Mouse (Mus musculus): ENCODE results near the gene St3gal3.

St3gal3 gene

GRCm38 (mm10) chr4:118054615-118055014 lies 80.1 kb downstream of the St3gal3 start:
- no peak for DNase-seq (ENCODE audit: low read depth, low spot score)

DNA sequence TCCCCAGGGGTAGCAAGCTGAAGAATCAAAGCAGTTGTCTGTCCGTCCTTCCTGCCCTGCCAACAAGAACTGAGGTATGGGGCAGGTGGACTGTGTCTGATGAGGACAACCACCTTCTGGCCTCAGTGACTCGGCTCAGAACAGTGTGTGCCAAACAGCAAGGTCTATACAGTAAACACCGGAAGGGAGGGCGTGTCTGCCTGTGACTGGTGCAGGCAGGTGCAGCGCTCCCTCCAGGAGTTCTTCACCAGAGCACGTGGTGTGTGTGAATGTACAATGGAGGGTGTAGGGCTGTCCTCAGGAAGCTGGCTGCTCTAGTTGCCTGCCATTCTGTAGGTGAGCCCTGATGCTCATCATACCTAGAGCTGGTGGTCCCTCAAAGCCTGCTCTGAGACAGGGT lies 80.8 kb downstream of the St3gal3 start:
- DNase-seq (ENCODE audit: low read depth, low spot score): no peak

GRCm38 (mm10) chr4:118049606-118050302 lies 85.0 kb downstream of the St3gal3 start:
- DNase-seq (ENCODE audit: low read depth, low spot score): no peak

DNA sequence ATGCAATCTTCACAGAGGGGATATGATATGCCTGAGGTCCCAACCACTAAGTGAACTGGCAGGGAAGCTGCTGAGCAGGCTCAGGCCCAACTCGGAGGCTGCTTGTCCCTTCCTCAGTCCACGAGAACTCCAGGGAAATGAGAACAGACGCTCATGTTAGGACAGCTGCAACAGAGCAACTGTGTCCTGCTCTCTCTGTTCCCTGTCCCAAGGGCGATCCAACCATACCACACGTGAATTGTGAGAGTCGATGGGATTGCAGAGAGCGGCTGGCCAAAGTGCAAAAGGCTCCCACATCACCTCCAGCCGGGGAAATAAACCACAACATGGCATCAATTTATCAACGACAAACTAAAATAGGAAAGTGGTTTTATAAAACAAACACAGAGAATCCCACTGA lies 90.2 kb downstream of the St3gal3 start:
- DNase-seq (ENCODE audit: low read depth, low spot score): no peak

DNA sequence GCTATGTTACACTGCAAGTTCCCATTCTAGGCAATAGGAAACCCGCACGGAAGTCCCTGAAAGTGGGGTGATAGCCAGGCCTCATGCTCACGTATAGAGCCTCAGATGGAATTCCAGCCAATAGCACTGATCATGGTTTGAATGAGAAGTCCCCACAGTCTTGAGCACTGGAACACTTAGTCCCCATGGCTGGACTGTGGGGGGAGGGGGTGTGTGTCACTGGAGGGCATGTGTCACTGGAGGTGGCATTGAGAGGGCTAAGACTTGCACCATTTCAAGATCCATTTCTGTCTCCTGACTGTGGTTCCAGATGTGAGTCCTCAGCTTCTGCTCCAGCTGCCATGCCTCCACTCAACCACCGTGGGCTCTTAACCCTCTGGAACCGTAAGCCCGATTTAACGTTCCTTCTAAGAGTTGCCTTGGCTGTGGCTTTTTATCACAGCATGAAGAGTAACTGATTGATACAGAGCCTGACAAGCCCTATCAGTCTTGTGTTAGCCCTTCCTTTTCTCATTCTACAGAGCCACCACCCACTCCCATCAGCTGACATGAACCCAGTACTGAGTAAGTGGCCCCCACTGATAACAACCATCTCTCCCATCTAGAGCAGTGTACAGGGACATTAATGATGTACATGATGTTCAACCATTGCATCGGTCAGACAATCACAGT lies 91.2 kb downstream of the St3gal3 start:
- no peak for DNase-seq (ENCODE audit: low read depth, low spot score)

- DNase-seq (ENCODE audit: low read depth, low spot score): no peak
Observed at GRCm38 (mm10) chr4:118042671-118043320, 91.9 kb downstream of the St3gal3 start.

- peak; percentile 51 for DNase-seq (ENCODE audit: low read depth, low spot score)
Observed at GRCm38 (mm10) chr4:118041145-118041544, 93.6 kb downstream of the St3gal3 start.

DNA sequence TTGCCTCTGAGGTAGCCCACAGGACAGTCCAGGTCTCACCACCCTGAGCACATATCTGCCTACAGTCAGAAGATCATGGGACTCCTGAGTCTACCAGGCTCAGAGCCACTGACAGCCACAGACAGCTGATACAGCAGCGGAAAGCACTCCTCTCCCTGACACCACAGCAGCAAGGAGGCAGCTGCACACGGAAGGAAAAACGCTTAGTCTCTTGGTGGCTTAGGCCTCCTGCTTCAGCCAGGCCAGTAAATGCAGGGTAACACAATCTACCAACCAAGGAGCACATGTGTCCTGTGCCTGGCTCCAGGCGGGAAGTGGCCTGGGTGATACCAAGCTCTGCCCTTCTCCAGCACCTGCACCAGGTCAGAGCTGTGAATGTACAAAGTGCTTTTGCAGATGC lies 94.1 kb downstream of the St3gal3 start:
- DNase-seq (ENCODE audit: low read depth, low spot score): peak; percentile 66

- DNase-seq (ENCODE audit: low read depth, low spot score): no peak
Observed at GRCm38 (mm10) chr4:118039964-118040363, 94.8 kb downstream of the St3gal3 start.

DNA sequence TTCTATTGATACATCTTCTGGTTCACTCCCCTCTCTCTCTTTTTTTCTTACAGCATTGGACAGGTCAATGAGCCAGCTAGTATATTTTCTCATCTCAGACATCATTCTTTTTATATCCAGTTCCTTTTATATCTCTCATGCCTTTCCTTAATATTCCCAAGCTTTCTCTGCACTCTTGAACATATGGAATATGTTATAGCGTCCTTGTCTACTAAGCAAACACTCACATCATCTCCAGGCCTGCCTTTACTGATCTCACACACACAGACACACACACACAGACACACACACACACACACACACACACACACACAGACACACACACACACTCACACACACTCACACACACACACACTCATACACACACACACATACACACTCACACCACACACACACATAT lies 96.7 kb downstream of the St3gal3 start:
- no peak for DNase-seq (ENCODE audit: low read depth, low spot score)

- no peak for DNase-seq (ENCODE audit: low read depth, low spot score)
Observed at GRCm38 (mm10) chr4:118037406-118037805, 97.3 kb downstream of the St3gal3 start.

- no peak for DNase-seq (ENCODE audit: low read depth, low spot score)
Observed at GRCm38 (mm10) chr4:118036531-118036930, 98.2 kb downstream of the St3gal3 start.

DNA sequence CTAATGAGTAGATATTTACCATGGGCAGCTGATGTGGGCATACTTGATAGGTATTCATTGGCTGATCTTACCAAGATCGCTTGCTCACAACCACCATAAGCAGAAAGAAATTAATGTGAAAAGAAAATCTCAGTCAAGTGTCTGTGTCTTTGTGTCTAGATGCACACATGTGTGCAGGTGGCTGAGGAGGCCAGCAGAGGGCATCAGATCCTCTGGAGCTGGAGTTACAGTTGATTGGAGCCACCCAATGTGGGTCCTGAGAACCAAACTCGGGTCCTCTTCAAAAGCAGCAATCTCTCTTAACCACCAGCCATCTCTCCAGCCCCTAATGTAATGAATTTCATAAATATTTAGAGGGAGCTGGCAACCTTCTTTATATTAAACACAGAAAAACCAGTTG lies 99.6 kb downstream of the St3gal3 start:
- no peak for DNase-seq (ENCODE audit: low read depth, low spot score)

DNA sequence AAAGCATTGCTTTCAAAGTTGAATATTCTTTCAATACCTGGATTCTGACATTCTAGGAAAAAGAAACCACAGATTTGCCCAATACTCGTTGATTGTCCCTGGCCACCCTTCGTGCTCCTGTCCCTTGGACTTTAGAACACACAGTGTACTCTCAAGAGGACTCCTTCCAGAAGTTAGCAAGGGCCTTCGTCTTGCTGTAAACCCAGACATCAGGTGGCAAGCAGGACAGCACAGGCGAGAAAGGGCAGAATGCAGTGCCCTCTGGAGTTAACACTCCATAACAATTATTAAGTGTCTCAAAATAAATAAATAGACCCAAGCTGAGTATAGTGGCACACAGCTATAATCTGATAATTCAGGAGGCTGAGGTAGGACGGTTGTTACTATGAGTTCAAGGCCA lies 101.7 kb downstream of the St3gal3 start:
- DNase-seq (ENCODE audit: low read depth, low spot score): no peak

DNA sequence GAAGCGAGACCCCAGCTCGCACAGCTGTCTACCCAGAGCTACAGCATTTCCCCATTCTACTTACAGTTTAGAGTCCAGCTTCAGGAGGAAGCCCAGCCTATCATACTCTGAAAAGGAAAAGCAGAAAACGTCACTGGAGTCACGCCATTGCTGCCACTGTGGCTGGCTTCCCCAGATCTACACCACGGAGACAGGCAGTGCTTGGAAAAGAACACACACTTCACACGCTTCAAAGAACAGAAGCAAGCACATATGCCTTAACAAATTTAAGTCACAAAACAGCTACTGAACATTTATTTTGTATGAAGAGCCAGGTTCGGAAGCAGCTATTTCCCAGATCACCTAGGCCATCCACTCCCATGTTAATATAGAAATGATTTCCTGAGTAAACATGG lies 102.9 kb downstream of the St3gal3 start:
- no peak for DNase-seq (ENCODE audit: low read depth, low spot score)

- no peak for DNase-seq (ENCODE audit: low read depth, low spot score)
Observed at GRCm38 (mm10) chr4:118031132-118031775, 103.5 kb downstream of the St3gal3 start.

- no peak for DNase-seq (ENCODE audit: low read depth, low spot score)
Observed at GRCm38 (mm10) chr4:118030330-118030729, 104.4 kb downstream of the St3gal3 start.

GRCm38 (mm10) chr4:118029892-118030291 lies 104.8 kb downstream of the St3gal3 start:
- DNase-seq (ENCODE audit: low read depth, low spot score): no peak

DNA sequence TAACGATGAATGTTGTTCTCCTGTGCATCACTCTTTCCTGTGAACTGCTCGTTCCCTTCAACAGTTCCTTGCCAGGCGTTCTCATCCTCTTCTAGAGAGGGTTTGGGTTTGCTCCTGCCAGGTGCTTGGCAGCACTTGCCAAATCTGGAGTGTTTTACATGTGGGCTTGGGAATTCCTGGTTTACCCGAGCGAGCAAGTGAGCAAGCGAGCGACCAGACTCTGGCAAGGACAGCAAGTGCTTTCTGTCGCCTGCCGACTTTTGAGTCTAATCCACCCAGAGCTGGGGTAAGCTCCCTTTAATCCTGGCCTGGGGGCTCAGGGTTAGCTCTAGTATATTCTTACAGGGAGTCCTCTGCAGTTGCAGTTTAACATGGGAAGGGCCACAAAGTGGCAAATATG lies 105.7 kb downstream of the St3gal3 start:
- DNase-seq (ENCODE audit: low read depth, low spot score): no peak

DNA sequence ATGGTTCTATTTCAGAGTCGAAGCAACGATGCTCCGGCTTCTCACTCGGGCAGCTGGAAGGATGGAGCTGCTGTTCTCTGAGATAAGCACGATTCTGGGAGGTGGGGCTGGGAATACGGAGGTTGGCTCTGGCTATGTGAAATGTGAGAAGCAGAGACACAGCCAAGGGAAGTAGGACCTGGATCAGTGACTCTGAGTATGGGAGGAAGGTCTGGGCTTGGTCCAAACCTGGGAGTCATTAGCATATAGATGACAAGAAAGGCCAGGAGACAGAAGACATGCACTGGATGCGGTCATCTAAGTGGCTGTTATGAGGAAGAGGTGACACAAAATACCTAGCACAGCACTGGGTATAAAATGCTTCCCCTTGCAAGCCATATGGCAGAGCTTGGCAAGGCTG lies 108.8 kb downstream of the St3gal3 start:
- no peak for DNase-seq (ENCODE audit: low read depth, low spot score)

DNA sequence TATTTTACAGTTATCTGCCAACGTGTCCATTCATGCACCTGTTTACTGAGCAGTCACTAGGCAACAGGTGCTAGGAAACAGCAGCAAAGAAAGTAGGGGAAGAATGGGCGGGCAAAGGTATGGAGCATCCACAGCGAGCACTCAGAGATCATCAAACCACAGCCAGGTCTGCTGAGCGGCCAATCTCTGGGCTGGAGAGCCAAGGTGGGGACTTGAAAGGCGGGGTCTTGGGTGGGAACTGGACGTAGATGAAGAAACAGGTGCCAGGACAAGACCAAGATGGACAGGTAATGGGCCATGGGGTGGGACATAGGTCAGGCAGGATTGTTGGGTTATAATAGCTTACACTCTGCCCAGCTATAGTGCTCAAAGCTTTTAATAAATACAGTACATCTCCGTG lies 109.3 kb downstream of the St3gal3 start:
- no peak for DNase-seq (ENCODE audit: low read depth, low spot score)

GRCm38 (mm10) chr4:118022811-118023210 lies 111.9 kb downstream of the St3gal3 start:
- DNase-seq (ENCODE audit: low read depth, low spot score): no peak

All from mesoderm, embryonic 11.5 days (tissue).